Mouse (Mus musculus): ENCODE results near the gene Cend1. TPM values are rescaled to one million over a fixed set of nuclear protein-coding genes. Genes with fewer than 3 reads are reported as not detected.

Cend1 gene
- polyA plus RNA-seq, 1 experiment from 2014 or later: 0.25 TPM

DNA sequence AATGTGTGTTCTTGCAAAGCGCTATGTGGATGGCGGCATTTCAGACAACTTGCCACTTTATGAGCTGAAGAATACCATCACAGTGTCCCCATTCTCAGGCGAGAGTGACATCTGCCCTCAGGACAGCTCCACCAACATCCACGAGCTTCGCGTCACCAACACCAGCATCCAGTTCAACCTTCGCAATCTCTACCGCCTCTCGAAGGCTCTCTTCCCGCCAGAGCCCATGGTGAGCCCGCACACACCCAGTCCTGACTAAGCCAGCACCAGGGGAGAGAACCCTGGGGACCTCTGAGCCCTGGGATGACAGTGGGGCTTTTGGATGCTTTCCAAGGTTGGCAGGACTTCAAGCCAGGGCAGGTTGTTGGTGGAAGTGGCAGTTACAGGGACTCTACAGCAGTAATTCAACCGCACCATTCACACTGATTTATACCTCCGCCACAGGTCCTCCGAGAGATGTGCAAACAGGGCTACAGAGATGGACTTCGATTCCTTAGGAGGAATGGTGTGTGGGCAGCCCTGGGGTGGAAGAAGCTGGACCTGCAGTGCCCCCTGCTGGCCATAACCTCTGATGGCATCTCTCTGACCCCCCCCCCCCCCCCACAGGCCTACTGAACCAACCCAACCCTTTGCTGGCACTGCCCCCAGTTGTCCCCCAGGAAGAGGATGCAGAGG, 28.8 kb upstream of the Cend1 start:
- Histone ChIP-seq H3K27ac (ENCODE audit: low read length) (no peak overlapping the region), H3K27me3 (replicated peaks; ENCODE audit: insufficient read depth, low read length) (no peaks in the 10 kb centered on the region), H3K4me1 (ENCODE audit: insufficient read depth, low read depth, low read length) (peaks cover 31% of the 10 kb centered on the region), H3K4me2 (replicated peaks; ENCODE audit: low read depth, low read length) (no peak overlapping the region), H3K4me3 (ENCODE audit: low read depth, low read length) (no peak overlapping the region), H3K36me3 (ENCODE audit: insufficient read depth, low read length) (peaks cover 22% of the 10 kb centered on the region), H3K9ac (replicated peaks; ENCODE audit: low read depth) (no peak overlapping the region), H3K9me3 (ENCODE audit: low read length) (no peaks in the 10 kb centered on the region)
- TF ChIP-seq EP300 (IDR thresholded peaks at IDR 0.05) (no peak), CTCF (IDR thresholded peaks at IDR 0.05) (peak; percentile 75)
- ATAC-seq (no peak), DNase-seq (ENCODE audit: low spot score) (peak; percentile 66)
- WGBS: 71% methylated on average over 15 of the region's 15 CpGs

GRCm38 (mm10) chr7:141457236-141457635, 27.9 kb upstream of the Cend1 start:
- no peak for TF ChIP-seq CTCF (IDR thresholded peaks at IDR 0.05)
- no peak for TF ChIP-seq EP300 (IDR thresholded peaks at IDR 0.05)
- Histone ChIP-seq H3K4me2 (replicated peaks; ENCODE audit: low read depth, low read length) (peak overlapping the region; percentile 82; the same call in 1 of the 2 replicates), H3K4me3 (ENCODE audit: low read depth, low read length) (no peak overlapping the region), H3K9me3 (ENCODE audit: low read length) (no peaks in the 10 kb centered on the region), H3K36me3 (ENCODE audit: insufficient read depth, low read length) (peaks cover 22% of the 10 kb centered on the region), H3K27ac (ENCODE audit: low read length) (no peak overlapping the region), H3K27me3 (replicated peaks; ENCODE audit: insufficient read depth, low read length) (no peaks in the 10 kb centered on the region), H3K4me1 (ENCODE audit: insufficient read depth, low read depth, low read length) (peaks cover 30% of the 10 kb centered on the region), H3K9ac (replicated peaks; ENCODE audit: low read depth) (no peak overlapping the region)
- DNase-seq (ENCODE audit: low spot score) (peak; percentile 4), ATAC-seq (no peak)
- 89% methylated on average over 14 of the region's 14 CpGs for WGBS

- H3K4me1 ChIP-seq (ENCODE audit: insufficient read depth, low read depth, low read length): peaks cover 29% of the 10 kb centered on the region
- H3K36me3 ChIP-seq (ENCODE audit: insufficient read depth, low read length): peaks cover 22% of the 10 kb centered on the region
- no peaks in the 10 kb centered on the region for H3K9me3 ChIP-seq (ENCODE audit: low read length)
- no peaks in the 10 kb centered on the region for H3K27me3 ChIP-seq (replicated peaks; ENCODE audit: insufficient read depth, low read length)
- H3K4me2 ChIP-seq (replicated peaks; ENCODE audit: low read depth, low read length): peak overlapping the region; percentile 82
- DNase-seq (ENCODE audit: low spot score) (peak; percentile 60), ATAC-seq (no peak)
- no peak overlapping the region for H3K4me3 ChIP-seq (ENCODE audit: low read depth, low read length)
- 66% methylated on average over 6 of the region's 6 CpGs for WGBS
- no peak overlapping the region for H3K9ac ChIP-seq (replicated peaks; ENCODE audit: low read depth)
- TF ChIP-seq EP300 (IDR thresholded peaks at IDR 0.05): no peak
- TF ChIP-seq CTCF (IDR thresholded peaks at IDR 0.05): no peak
- H3K27ac ChIP-seq (ENCODE audit: low read length): no peak overlapping the region
Measured at GRCm38 (mm10) chr7:141456739-141457138, 27.4 kb upstream of the Cend1 start.

DNA sequence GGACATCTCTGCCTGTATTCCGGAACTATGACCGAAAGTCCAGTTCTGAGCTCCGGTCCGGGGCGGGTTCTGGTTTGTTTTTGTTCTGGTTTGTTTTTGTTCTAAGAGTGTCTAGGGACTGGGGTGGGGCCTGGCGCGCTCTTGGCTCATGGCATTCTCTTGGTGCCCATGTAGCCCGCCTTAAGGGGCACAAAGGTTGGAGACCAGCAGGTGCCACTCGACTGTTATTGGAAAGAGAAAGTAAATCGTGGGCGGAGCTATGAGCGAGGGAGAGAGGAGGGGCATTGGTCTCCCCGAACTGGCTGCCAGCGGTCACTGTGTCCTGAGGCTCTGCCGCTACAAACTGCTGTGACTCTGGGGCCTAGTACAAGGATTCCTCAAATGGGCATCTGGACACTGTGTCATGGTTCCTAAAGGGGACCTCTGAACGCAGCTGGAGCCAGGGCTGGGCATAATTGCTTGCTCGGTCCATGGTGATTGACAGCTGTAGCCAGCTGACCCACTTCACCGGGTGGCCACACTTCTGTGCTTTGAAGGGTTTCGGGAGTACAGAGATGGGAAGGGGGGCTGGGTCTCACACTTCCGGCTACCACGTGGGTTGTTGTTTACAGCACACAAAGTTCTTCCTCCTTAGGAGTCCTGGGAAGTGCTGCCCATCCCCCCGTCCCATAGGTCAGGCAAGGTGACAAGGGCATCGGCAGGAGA, 26.5 kb upstream of the Cend1 start:
- Histone ChIP-seq H3K36me3 (ENCODE audit: insufficient read depth, low read length) (peaks cover 22% of the 10 kb centered on the region), H3K27me3 (replicated peaks; ENCODE audit: insufficient read depth, low read length) (no peaks in the 10 kb centered on the region), H3K4me1 (ENCODE audit: insufficient read depth, low read depth, low read length) (peaks cover 25% of the 10 kb centered on the region), H3K9ac (replicated peaks; ENCODE audit: low read depth) (peak overlapping the region; percentile 84), H3K27ac (ENCODE audit: low read length) (peak overlapping the region; percentile 99), H3K4me2 (replicated peaks; ENCODE audit: low read depth, low read length) (peak overlapping the region; percentile 82), H3K4me3 (ENCODE audit: low read depth, low read length) (peak overlapping the region; percentile 69), H3K9me3 (ENCODE audit: low read length) (no peaks in the 10 kb centered on the region)
- peak; percentile 49 for ATAC-seq
- under 1% methylated on average over 23 of the region's 23 CpGs for WGBS
- TF ChIP-seq CTCF (IDR thresholded peaks at IDR 0.05): no peak
- TF ChIP-seq EP300 (IDR thresholded peaks at IDR 0.05): peak; percentile 79
- peak; percentile 92 for DNase-seq (ENCODE audit: low spot score)

DNA sequence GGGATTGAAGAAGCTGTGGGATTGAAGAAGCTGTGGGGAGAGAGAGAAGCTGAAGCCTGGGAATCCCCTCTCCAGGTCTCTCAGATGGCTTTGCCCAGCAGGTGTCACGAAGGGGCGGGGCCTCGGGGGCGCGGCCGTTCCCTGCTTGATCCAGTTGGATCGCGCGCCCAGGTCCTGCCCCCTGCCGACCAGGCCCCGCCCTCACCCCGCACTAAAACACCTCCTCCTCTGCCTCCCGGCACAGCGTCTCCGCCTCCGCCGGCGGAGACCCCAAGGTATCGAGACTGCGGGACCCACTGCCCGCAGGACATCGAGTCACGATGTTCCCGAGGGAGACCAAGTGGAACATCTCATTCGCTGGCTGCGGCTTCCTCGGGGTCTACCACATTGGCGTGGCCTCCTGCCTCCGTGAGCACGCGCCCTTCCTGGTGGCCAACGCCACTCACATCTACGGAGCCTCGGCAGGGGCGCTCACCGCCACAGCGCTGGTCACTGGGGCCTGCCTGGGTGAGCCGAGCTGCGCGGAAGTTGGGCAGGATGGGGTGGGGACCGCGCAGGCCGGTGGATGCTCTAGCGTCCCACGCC, 25.8 kb upstream of the Cend1 start, which contains the start of gene Pnpla2:
TSS of gene Pnpla2 (plus strand) at position 232 of the 585 bp plus-strand sequence.
- DNase-seq (ENCODE audit: low spot score) (peak; percentile 98), ATAC-seq (peak; percentile 88)
- TF ChIP-seq EP300 (IDR thresholded peaks at IDR 0.05) (no peak), CTCF (IDR thresholded peaks at IDR 0.05) (peak; percentile 32; the same call in 1 of the 2 replicates)
- peak within 1 kb of the TSS; percentile 84 for H3K9ac ChIP-seq (replicated peaks; ENCODE audit: low read depth)
- peaks cover 19% of the 10 kb centered on the region for H3K4me1 ChIP-seq (ENCODE audit: insufficient read depth, low read depth, low read length)
- peak within 1 kb of the TSS; percentile 69 for H3K4me3 ChIP-seq (ENCODE audit: low read depth, low read length)
- H3K27me3 ChIP-seq (replicated peaks; ENCODE audit: insufficient read depth, low read length): no peaks in the 10 kb centered on the region
- WGBS: under 1% methylated on average over 45 of the region's 45 CpGs
- H3K9me3 ChIP-seq (ENCODE audit: low read length): no peaks in the 10 kb centered on the region
- peak within 1 kb of the TSS; percentile 82 for H3K4me2 ChIP-seq (replicated peaks; ENCODE audit: low read depth, low read length)
- H3K27ac ChIP-seq (ENCODE audit: low read length): peak within 1 kb of the TSS; percentile 99
- H3K36me3 ChIP-seq (ENCODE audit: insufficient read depth, low read length): peaks cover 22% of the 10 kb centered on the region

- 29% methylated on average over 2 of the region's 2 CpGs for WGBS
- Histone ChIP-seq H3K9ac (replicated peaks; ENCODE audit: low read depth) (no peak overlapping the region), H3K4me2 (replicated peaks; ENCODE audit: low read depth, low read length) (no peak overlapping the region), H3K4me3 (ENCODE audit: low read depth, low read length) (no peak overlapping the region), H3K27me3 (replicated peaks; ENCODE audit: insufficient read depth, low read length) (no peaks in the 10 kb centered on the region), H3K9me3 (ENCODE audit: low read length) (no peaks in the 10 kb centered on the region), H3K36me3 (ENCODE audit: insufficient read depth, low read length) (peaks cover 11% of the 10 kb centered on the region), H3K27ac (ENCODE audit: low read length) (peak overlapping the region; percentile 99; the same call in 1 of the 2 replicates), H3K4me1 (ENCODE audit: insufficient read depth, low read depth, low read length) (peaks cover 16% of the 10 kb centered on the region; the same call in 1 of the 2 replicates)
- TF ChIP-seq CTCF (IDR thresholded peaks at IDR 0.05) (no peak), EP300 (IDR thresholded peaks at IDR 0.05) (no peak)
- ATAC-seq (no peak), DNase-seq (ENCODE audit: low spot score) (peak; percentile 60)
Measured at GRCm38 (mm10) chr7:141453636-141454035, 24.3 kb upstream of the Cend1 start.
